Mouse (Mus musculus) c-Kit-negative CD71-positive TER-119-positive erythroid progenitor cells, embryonic 14.5 days (primary cell): ENCODE measurements around the gene Prrc2a.
"Not testable (repeated sequence)": the region's sequence is repeated elsewhere in the genome, so short reads cannot be mapped to it uniquely, and the experiment has no call there.

ENCODE experiments used
- DNase-seq: peaks from one replicate; pipeline ENCODE4 v3.0.0-alpha.2; 2013; ENCODE audit warnings: low read depth, low spot score

The Prrc2a gene

GRCm38 (mm10) chr17:35133517-35133916 is 31.2 kb downstream of the Prrc2a start:
- no peak for DNase-seq

- DNase-seq = no peak
Observed at GRCm38 (mm10) chr17:35132174-35132560, 32.5 kb downstream of the Prrc2a start.

GRCm38 (mm10) chr17:35131500-35132173 is 33.1 kb downstream of the Prrc2a start, which contains the start of gene Apom:
Apom (minus strand) TSS chr17:35132050.
- DNase-seq = no peak

- no peak for DNase-seq
Observed at GRCm38 (mm10) chr17:35131038-35131437, 33.7 kb downstream of the Prrc2a start.

- no peak for DNase-seq
Observed at GRCm38 (mm10) chr17:35128996-35129395, 35.7 kb downstream of the Prrc2a start.

GRCm38 (mm10) chr17:35127017-35127416 is 37.7 kb downstream of the Prrc2a start:
- no peak for DNase-seq

- DNase-seq = peak; percentile 61
Observed at GRCm38 (mm10) chr17:35126206-35126611, 38.5 kb downstream of the Prrc2a start, which contains the start of gene D17H6S53E. D17H6S53E (plus strand) TSS chr17:35126373.

GRCm38 (mm10) chr17:35125578-35125977 is 39.1 kb downstream of the Prrc2a start:
- DNase-seq = no peak

GRCm38 (mm10) chr17:35125081-35125480 is 39.6 kb downstream of the Prrc2a start:
- no peak for DNase-seq

- not testable (repeated sequence) for DNase-seq
Observed at GRCm38 (mm10) chr17:35124261-35124896, 40.3 kb downstream of the Prrc2a start.

GRCm38 (mm10) chr17:35123287-35123686 is 41.4 kb downstream of the Prrc2a start:
- DNase-seq = not testable (repeated sequence)

GRCm38 (mm10) chr17:35121871-35122303 is 42.8 kb downstream of the Prrc2a start, which contains the start of gene Csnk2b:
Csnk2b (minus strand) TSS chr17:35122053.
- no peak for DNase-seq

GRCm38 (mm10) chr17:35121143-35121799 is 43.4 kb downstream of the Prrc2a start, which contains the start of gene Gpank1:
Gpank1 (plus strand) TSS chr17:35121455.
- DNase-seq = peak; percentile 91

GRCm38 (mm10) chr17:35120745-35121142 is 44.0 kb downstream of the Prrc2a start:
- no peak for DNase-seq

GRCm38 (mm10) chr17:35115046-35116019 is 49.4 kb downstream of the Prrc2a start, which contains the start of gene Ly6g5b:
Ly6g5b (minus strand) TSS chr17:35115428.
- DNase-seq = no peak

GRCm38 (mm10) chr17:35111774-35112173 is 52.9 kb downstream of the Prrc2a start:
- no peak for DNase-seq

- no peak for DNase-seq
Observed at GRCm38 (mm10) chr17:35108097-35108496, 56.6 kb downstream of the Prrc2a start, which contains the start of gene Ly6g5c. Ly6g5c (plus strand) TSS chr17:35108279.

- DNase-seq = no peak
Observed at GRCm38 (mm10) chr17:35106522-35106921, 58.2 kb downstream of the Prrc2a start.

GRCm38 (mm10) chr17:35105740-35106389 is 58.8 kb downstream of the Prrc2a start:
- no peak for DNase-seq

- DNase-seq = no peak
Observed at GRCm38 (mm10) chr17:35104754-35105153, 59.9 kb downstream of the Prrc2a start.
